Mouse (Mus musculus): ENCODE measurements at regions not wholly inside any gene's neighbourhood (a gene's known extent, or its start where the extent isn't known, plus 50 kb on each side); places are given as distances from the start of the nearest gene placed in this dataset.

- no peak for DNase-seq (ENCODE audit: extremely low spot score, low spot score)
- H3K36me3 ChIP-seq (replicated peaks): no peaks in the 10 kb centered on the region
- WGBS: 66% methylated on average over 8 of the region's 8 CpGs
- peak overlapping the region; percentile 78 for H3K27ac ChIP-seq
- peaks cover 33% of the 10 kb centered on the region for H3K4me1 ChIP-seq
- no peaks in the 10 kb centered on the region for H3K9me3 ChIP-seq
- H3K27me3 ChIP-seq (ENCODE audit: poor library complexity, severe bottlenecking): peaks cover 8% of the 10 kb centered on the region; the same call in 1 of the 2 replicates
- H3K4me3 ChIP-seq: no peak overlapping the region
Observed at GRCm38 (mm10) chr13:107677091-107677470, 367.2 kb upstream of the Smim15 start.

GRCm38 (mm10) chr13:107676310-107677090 is 367.7 kb upstream of the Smim15 start:
- no peak for DNase-seq (ENCODE audit: extremely low spot score, low spot score)
- Histone ChIP-seq H3K27me3 (ENCODE audit: poor library complexity, severe bottlenecking) (peaks cover 8% of the 10 kb centered on the region; the same call in 1 of the 2 replicates), H3K4me3 (no peak overlapping the region; the same call in 1 of the 2 replicates), H3K27ac (peak overlapping the region; percentile 78), H3K9me3 (no peaks in the 10 kb centered on the region), H3K4me1 (peaks cover 34% of the 10 kb centered on the region), H3K36me3 (replicated peaks) (no peaks in the 10 kb centered on the region)
- 22% methylated on average over 9 of the region's 9 CpGs for WGBS

GRCm38 (mm10) chr13:107672166-107672565 is 372.1 kb upstream of the Smim15 start:
- WGBS: 84% methylated on average over 5 of the region's 5 CpGs
- Histone ChIP-seq H3K36me3 (replicated peaks) (no peaks in the 10 kb centered on the region), H3K27ac (0 out of 2 replicates have a peak overlapping the region, but pooled peaks have one; percentile 22), H3K9me3 (no peaks in the 10 kb centered on the region), H3K4me1 (peaks cover 37% of the 10 kb centered on the region), H3K4me3 (no peak overlapping the region), H3K27me3 (ENCODE audit: poor library complexity, severe bottlenecking) (peaks cover 8% of the 10 kb centered on the region; the same call in 1 of the 2 replicates)
- DNase-seq (ENCODE audit: extremely low spot score, low spot score): no peak

- DNase-seq (ENCODE audit: extremely low spot score, low spot score): no peak
- no peak overlapping the region for H3K4me3 ChIP-seq
- no peaks in the 10 kb centered on the region for H3K9me3 ChIP-seq
- peaks cover 20% of the 10 kb centered on the region for H3K27me3 ChIP-seq (ENCODE audit: poor library complexity, severe bottlenecking)
- H3K27ac ChIP-seq: no peak overlapping the region
- peaks cover 27% of the 10 kb centered on the region for H3K4me1 ChIP-seq
- H3K36me3 ChIP-seq (replicated peaks): no peaks in the 10 kb centered on the region
- WGBS: 76% methylated on average over 4 of the region's 5 CpGs
Observed at GRCm38 (mm10) chr13:107668509-107668908, 375.7 kb upstream of the Smim15 start.

GRCm38 (mm10) chr13:107665775-107666174 is 378.5 kb upstream of the Smim15 start:
- H3K4me1 ChIP-seq: peaks cover 38% of the 10 kb centered on the region
- 91% methylated on average over 6 of the region's 6 CpGs for WGBS

GRCm38 (mm10) chr13:107664197-107664596 is 380.0 kb upstream of the Smim15 start:
- Histone ChIP-seq H3K27ac (peak overlapping the region; percentile 56), H3K9me3 (no peaks in the 10 kb centered on the region), H3K4me3 (no peak overlapping the region), H3K27me3 (ENCODE audit: poor library complexity, severe bottlenecking) (peaks cover 33% of the 10 kb centered on the region), H3K4me1 (peaks cover 38% of the 10 kb centered on the region), H3K36me3 (replicated peaks) (no peaks in the 10 kb centered on the region)
- no peak for DNase-seq (ENCODE audit: extremely low spot score, low spot score)
- 47% methylated on average over 8 of the region's 8 CpGs for WGBS

More at GRCm38 (mm10) chr13:107665775-107666174, 378.5 kb upstream of the Smim15 start:
- H3K27ac ChIP-seq: no peak overlapping the region
- H3K27me3 ChIP-seq (ENCODE audit: poor library complexity, severe bottlenecking): peaks cover 33% of the 10 kb centered on the region
- no peaks in the 10 kb centered on the region for H3K36me3 ChIP-seq (replicated peaks)
- no peaks in the 10 kb centered on the region for H3K9me3 ChIP-seq
- no peak overlapping the region for H3K4me3 ChIP-seq
- no peak for DNase-seq (ENCODE audit: extremely low spot score, low spot score)

- WGBS: 16% methylated on average over 12 of the region's 12 CpGs
- H3K36me3 ChIP-seq (replicated peaks): no peaks in the 10 kb centered on the region
- H3K27me3 ChIP-seq (ENCODE audit: poor library complexity, severe bottlenecking): peaks cover 33% of the 10 kb centered on the region
- H3K27ac ChIP-seq: peak overlapping the region; percentile 56
- H3K4me1 ChIP-seq: peaks cover 38% of the 10 kb centered on the region
- no peaks in the 10 kb centered on the region for H3K9me3 ChIP-seq
- peak; percentile 16 for DNase-seq (ENCODE audit: extremely low spot score, low spot score)
- H3K4me3 ChIP-seq: no peak overlapping the region
Observed at GRCm38 (mm10) chr13:107663745-107664144, 380.5 kb upstream of the Smim15 start.

- no peak for DNase-seq (ENCODE audit: extremely low spot score, low spot score)
- H3K27ac ChIP-seq: peak overlapping the region; percentile 31
- H3K27me3 ChIP-seq (ENCODE audit: poor library complexity, severe bottlenecking): peaks cover 33% of the 10 kb centered on the region
- no peaks in the 10 kb centered on the region for H3K36me3 ChIP-seq (replicated peaks)
- H3K4me3 ChIP-seq: no peak overlapping the region
- no peaks in the 10 kb centered on the region for H3K9me3 ChIP-seq
- H3K4me1 ChIP-seq: peaks cover 30% of the 10 kb centered on the region
- 13% methylated on average over 5 of the region's 5 CpGs for WGBS
Observed at GRCm38 (mm10) chr13:107661414-107661813, 382.8 kb upstream of the Smim15 start.

- Histone ChIP-seq H3K36me3 (replicated peaks) (no peaks in the 10 kb centered on the region), H3K27me3 (ENCODE audit: poor library complexity, severe bottlenecking) (peaks cover 51% of the 10 kb centered on the region), H3K4me1 (peaks cover 38% of the 10 kb centered on the region), H3K27ac (peak overlapping the region; percentile 79), H3K9me3 (no peaks in the 10 kb centered on the region), H3K4me3 (peak overlapping the region; percentile 50)
- peak; percentile 50 for DNase-seq (ENCODE audit: extremely low spot score, low spot score)
- WGBS: 3% methylated on average over 27 of the region's 27 CpGs
Observed at GRCm38 (mm10) chr13:107645865-107646645, 398.2 kb upstream of the Smim15 start.

GRCm38 (mm10) chr13:107645121-107645864 is 399.0 kb upstream of the Smim15 start:
- Histone ChIP-seq H3K4me1 (peaks cover 36% of the 10 kb centered on the region), H3K4me3 (peak overlapping the region; percentile 50), H3K27me3 (ENCODE audit: poor library complexity, severe bottlenecking) (peaks cover 51% of the 10 kb centered on the region), H3K27ac (peak overlapping the region; percentile 79), H3K9me3 (no peaks in the 10 kb centered on the region), H3K36me3 (replicated peaks) (no peaks in the 10 kb centered on the region)
- WGBS: 3% methylated on average over 36 of the region's 36 CpGs
- peak; percentile 27 for DNase-seq (ENCODE audit: extremely low spot score, low spot score)

- Histone ChIP-seq H3K36me3 (replicated peaks) (no peaks in the 10 kb centered on the region), H3K4me1 (peaks cover 30% of the 10 kb centered on the region), H3K27ac (peak overlapping the region; percentile 79), H3K9me3 (no peaks in the 10 kb centered on the region), H3K27me3 (ENCODE audit: poor library complexity, severe bottlenecking) (peaks cover 51% of the 10 kb centered on the region), H3K4me3 (peak overlapping the region; percentile 50)
- 36% methylated on average over 12 of the region's 12 CpGs for whole genome bisulfite sequencing
- no peak for DNase-seq (ENCODE audit: extremely low spot score, low spot score)
Observed at GRCm38 (mm10) chr13:107644705-107645104, 399.5 kb upstream of the Smim15 start.

- H3K36me3 ChIP-seq (replicated peaks): no peaks in the 10 kb centered on the region
- peak overlapping the region; percentile 51 for H3K27ac ChIP-seq
- H3K4me1 ChIP-seq: peaks cover 43% of the 10 kb centered on the region
- DNase-seq (ENCODE audit: extremely low spot score, low spot score): peak; percentile 20
- H3K4me3 ChIP-seq: no peak overlapping the region
- 66% methylated on average over 14 of the region's 14 CpGs for WGBS
- H3K9me3 ChIP-seq: no peaks in the 10 kb centered on the region
- peaks cover 42% of the 10 kb centered on the region for H3K27me3 ChIP-seq (ENCODE audit: poor library complexity, severe bottlenecking)
Observed at GRCm38 (mm10) chr13:107641926-107642657, 402.2 kb upstream of the Smim15 start.

Measured in forebrain, embryonic 10.5 days (tissue).